Mouse (Mus musculus) skeletal muscle tissue, postnatal 0 days (tissue): ENCODE data around the gene Atp8b4. TPM values are rescaled to one million over a fixed set of nuclear protein-coding genes. Genes with fewer than 3 reads are reported as not detected.

Source experiments
- polyA plus RNA-seq: library from polyadenylated mRNA; unstranded; fragments of >200 nt; fragmentation: Nextera tagmentation; extraction: Ambion mirVana; gene quantifications from 2 replicates; pipeline ENCODE4 v1.2.1, GENCODE M21; 2015

Gene Atp8b4
- 0.33 and 0.64 TPM in 2 replicates for polyA plus RNA-seq

GRCm38 (mm10) chr2:126500521-126500920, at the start of gene Atp8b4:
Gene Atp8b4 (minus strand): TSS chr2:126500674.

Other genes with a start within 250 kb of the Atp8b4 start
- gene Slc27a2, start 51.7 kb upstream of the Atp8b4 start, polyA plus RNA-seq: 0.13 and 0.35 TPM in 2 replicates
- 35.9 and 52.5 TPM in 2 replicates for gene Hdc, start 118.6 kb upstream of the Atp8b4 start, polyA plus RNA-seq
- gene Gabpb1, start 175.7 kb upstream of the Atp8b4 start, polyA plus RNA-seq: 15.1 and 15.8 TPM in 2 replicates
- gene Usp8, start 206.7 kb upstream of the Atp8b4 start, polyA plus RNA-seq: 17.4 and 17.7 TPM in 2 replicates